Mouse (Mus musculus) granulocyte monocyte progenitor cell, adult 5-6 weeks (primary cell): Measurements from ENCODE around the gene F2. TPM values are rescaled to one million over a fixed set of nuclear protein-coding genes. Genes with fewer than 3 reads are reported as not detected.

Experiments
- ATAC-seq: replicated peaks from 2 replicates; pipeline ENCODE4 v1.8.0; 2016; ENCODE audit warnings: mild to moderate bottlenecking, moderate TSS enrichment, inconsistent platforms; ENCODE audit not compliant: poor library complexity, severe bottlenecking
- total RNA-seq, 2 experiments: library from RNA; stranded (forward) in 1 of 2; stranded (reverse) in 1 of 2; fragments of 200-712, 200-1000 nt in 1 of 2; fragments of >200 nt in 1 of 2; fragmentation: Nextera tagmentation in 1 of 2; gene quantifications; 2 replicates each; pipeline ENCODE4 v1.2.3; 2014 to 2017

F2 gene
- total RNA-seq, 2 experiments from 2014 or later = not detected

GRCm38 (mm10) chr2:91586242-91586641 lies 50.0 kb downstream of the F2 start:
- ATAC-seq = no peak

- ATAC-seq = no peak
Measured at GRCm38 (mm10) chr2:91580894-91581293, 55.3 kb downstream of the F2 start.

Other genes starting within 250 kb of the F2 start
- 8.8 and 9.6 TPM in 2 replicates for gene 1110051M20Rik, start 191.7 kb downstream of the F2 start, total RNA-seq (2014; fragmentation: Nextera tagmentation)
- 5.8 and 6.7 TPM in 2 replicates for gene 1110051M20Rik, start 191.7 kb downstream of the F2 start, total RNA-seq (2017)
- 2.6 and 2.8 TPM in 2 replicates for gene Lrp4, start 178.9 kb downstream of the F2 start, total RNA-seq (2014; fragmentation: Nextera tagmentation)
- gene Lrp4, start 178.9 kb downstream of the F2 start, total RNA-seq (2017) = 5.2 and 5.4 TPM in 2 replicates
- gene Ckap5, start 109.7 kb downstream of the F2 start, total RNA-seq (2014; fragmentation: Nextera tagmentation) = 44.9 and 84.2 TPM in 2 replicates
- gene Ckap5, start 109.7 kb downstream of the F2 start, total RNA-seq (2017) = 80.5 and 87.9 TPM in 2 replicates
- 7.0 and 10.3 TPM in 2 replicates for gene Zfp408, start 13.4 kb upstream of the F2 start, total RNA-seq (2014; fragmentation: Nextera tagmentation)
- 5.8 and 8.7 TPM in 2 replicates for gene Zfp408, start 13.4 kb upstream of the F2 start, total RNA-seq (2017)
- gene Arhgap1, start 13.4 kb upstream of the F2 start, total RNA-seq (2014; fragmentation: Nextera tagmentation) = 66.5 and 81.6 TPM in 2 replicates
- 33.2 and 40.2 TPM in 2 replicates for gene Arhgap1, start 13.4 kb upstream of the F2 start, total RNA-seq (2017)
- 25.6 and 31.5 TPM in 2 replicates for gene Atg13, start 74.2 kb upstream of the F2 start, total RNA-seq (2014; fragmentation: Nextera tagmentation)
- 5.2 and 7.2 TPM in 2 replicates for gene Atg13, start 74.2 kb upstream of the F2 start, total RNA-seq (2017)
- 9.2 and 12.2 TPM in 2 replicates for gene Harbi1, start 74.4 kb upstream of the F2 start, total RNA-seq (2014; fragmentation: Nextera tagmentation)
- 10.0 and 18.2 TPM in 2 replicates for gene Harbi1, start 74.4 kb upstream of the F2 start, total RNA-seq (2017)
- 27.0 and 28.1 TPM in 2 replicates for gene Ambra1, start 93.7 kb upstream of the F2 start, total RNA-seq (2014; fragmentation: Nextera tagmentation)
- 13.3 and 24.6 TPM in 2 replicates for gene Ambra1, start 93.7 kb upstream of the F2 start, total RNA-seq (2017)